Comparison of ENCODE assay signal across 8 mouse cellular contexts in the genomic region with DNA sequence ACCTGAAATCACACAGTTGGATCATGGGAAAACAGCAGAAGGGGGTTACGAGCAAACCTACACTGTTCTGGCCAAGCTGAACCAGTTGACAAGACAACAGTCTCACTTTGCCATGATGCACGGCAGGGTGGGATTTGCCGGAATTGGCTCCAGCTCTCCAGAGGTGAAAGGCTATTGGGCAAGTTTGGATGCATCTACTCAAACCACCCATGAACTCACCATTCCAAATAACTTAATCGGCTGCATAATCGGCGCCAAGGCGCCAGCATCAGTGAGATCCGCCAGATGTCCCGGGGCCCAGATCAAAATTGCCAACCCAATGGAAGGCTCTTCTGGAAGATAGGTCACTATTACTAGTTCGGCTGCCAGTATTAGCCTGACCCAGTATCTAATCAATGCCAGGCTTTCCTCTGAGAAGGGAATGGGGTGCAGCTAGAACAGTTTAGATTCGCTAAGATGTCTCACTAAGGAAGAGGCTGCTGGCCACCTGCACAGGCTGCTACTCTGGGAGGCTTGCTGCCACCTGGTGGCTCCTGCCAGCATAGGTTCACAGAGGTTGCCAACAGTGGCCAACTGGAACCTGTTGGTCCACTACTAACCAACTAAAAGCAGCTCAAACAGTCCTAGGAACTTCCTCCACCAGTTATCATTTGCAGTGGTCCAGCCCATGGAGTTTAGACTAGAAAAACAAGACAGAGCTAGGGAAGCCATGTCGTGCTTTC. TPM values are rescaled to one million over a fixed set of nuclear protein-coding genes. Genes with fewer than 3 reads are reported as not detected.
DNase-seq lines count a peak whose midpoint lies in the region; ATAC-seq and TF ChIP-seq lines count a peak whose summit lies in the region.

No protein-coding gene starts in this region.

- TF ChIP-seq CTCF in cortical plate, adult 2 months (IDR thresholded peaks at IDR 0.05; ENCODE audit: extremely low read depth, insufficient read depth, low read length), result peak; percentile 77

- H3K9ac ChIP-seq in hindbrain, embryonic 12.5 days, result no peak overlapping the region

- no peaks in the 10 kb centered on the region for H3K4me1 ChIP-seq in hindbrain, embryonic 10.5 days (replicated peaks)
- no peaks in the 10 kb centered on the region for H3K4me1 ChIP-seq in hindbrain, embryonic 12.5 days
- H3K4me1 ChIP-seq in cortical plate, adult 2 months (ENCODE audit: control insufficient read depth, insufficient read depth, low read length), result peaks cover 4% of the 10 kb centered on the region

- H3K9me3 ChIP-seq in hindbrain, embryonic 10.5 days, result 0 out of 2 replicates have a peak, but pooled peaks cover 3% of the 10 kb centered on the region
- 0 out of 2 replicates have a peak, but pooled peaks cover 6% of the 10 kb centered on the region for H3K9me3 ChIP-seq in hindbrain, embryonic 12.5 days (replicated peaks)

- 77% methylated on average over 12 of the region's 12 CpGs for WGBS in hindbrain, embryonic 10.5 days
- 70% methylated on average over 12 of the region's 12 CpGs for WGBS in hindbrain, embryonic 12.5 days

- no peak overlapping the region for H3K4me2 ChIP-seq in hindbrain, embryonic 12.5 days (replicated peaks)

- peak; percentile 68 for DNase-seq in hindbrain, embryonic 10.5 days (ENCODE audit: low spot score)
- peak; percentile 54 to 64 for DNase-seq in adrenal gland, adult 18-20 months (ENCODE audit: low spot score in 2 of 2)
- DNase-seq in heart, postnatal 25 days (ENCODE audit: low spot score), result peak; percentile 30
- peak; percentile 38 to 68 for DNase-seq in layer of hippocampus, postnatal 25 days (ENCODE audit: extremely low spot score in 1 of 2, low spot score in 1 of 2)
- peak; percentile 85 for DNase-seq in splenic B cell, adult 2 months (ENCODE audit: low read depth, low spot score)

- H3K27ac ChIP-seq in hindbrain, embryonic 10.5 days, result no peak overlapping the region
- no peak overlapping the region for H3K27ac ChIP-seq in hindbrain, embryonic 12.5 days
- no peak overlapping the region for H3K27ac ChIP-seq in cortical plate, adult 2 months (ENCODE audit: insufficient read depth, low read length)

- no peaks in the 10 kb centered on the region for H3K36me3 ChIP-seq in hindbrain, embryonic 10.5 days
- no peaks in the 10 kb centered on the region for H3K36me3 ChIP-seq in hindbrain, embryonic 12.5 days
- peaks cover 5% of the 10 kb centered on the region; the same call in 1 of the 2 replicates for H3K36me3 ChIP-seq in splenic B cell, adult 2 months (ENCODE audit: control insufficient read depth, insufficient read depth, low read length, poor library complexity, severe bottlenecking)

- intact Hi-C loops in heart, postnatal 25 days (cut with DNase I), result loop anchor here (1.0 to 2.0 kb wide), 2 partner anchors 18 to 47 kb away; no protein-coding TSS in a partner anchor

- no peak for ATAC-seq in hindbrain, embryonic 12.5 days (ENCODE audit: low FRiP score)
- ATAC-seq in megakaryocyte progenitor cell, adult 5-6 weeks (replicated peaks; ENCODE audit: poor library complexity), result peak; percentile 97

- no peaks in the 10 kb centered on the region for H3K27me3 ChIP-seq in hindbrain, embryonic 10.5 days (ENCODE audit: insufficient read depth, poor library complexity, severe bottlenecking)
- no peaks in the 10 kb centered on the region for H3K27me3 ChIP-seq in hindbrain, embryonic 12.5 days
- no peaks in the 10 kb centered on the region for H3K27me3 ChIP-seq in splenic B cell, adult 2 months (ENCODE audit: control insufficient read depth, insufficient read depth, low read length, poor library complexity, severe bottlenecking)

- no peak overlapping the region for H3K4me3 ChIP-seq in hindbrain, embryonic 10.5 days
- H3K4me3 ChIP-seq in hindbrain, embryonic 12.5 days, result no peak overlapping the region
- H3K4me3 ChIP-seq in cortical plate, adult 2 months (ENCODE audit: insufficient read depth, low read length), result no peak overlapping the region

- no peak for TF ChIP-seq POLR2A in cortical plate, adult 2 months (IDR thresholded peaks at IDR 0.05; ENCODE audit: extremely low read depth, insufficient read depth, low read length)

RNA-seq across cellular contexts. Expression of a gene that starts 19.9 kb away (rescaled TPM):
- 2.3 and 3.6 TPM in 2 replicates for polyA plus RNA-seq in hindbrain, embryonic 10.5 days (2016; fragmentation: Nextera tagmentation; extraction: Ambion mirVana)
- polyA plus RNA-seq in hindbrain, embryonic 12.5 days (2016; fragmentation: Nextera tagmentation; extraction: Ambion mirVana), result 2.3 and 2.8 TPM in 2 replicates
- total RNA-seq in adrenal gland, adult 18-20 months (2021), result 1 to 10 TPM; 2.9 to 5.0 TPM
- 6.2 and 7.0 TPM in 2 replicates for polyA plus RNA-seq in cortical plate, adult 2 months (2012; rRNA removed)
- 1 to 10 TPM; 3.1 to 3.8 TPM for total RNA-seq in heart, postnatal 25 days (2021)
- total RNA-seq in layer of hippocampus, postnatal 25 days (2021), result 1 to 10 TPM; 2.8 to 3.3 TPM
- total RNA-seq in megakaryocyte progenitor cell, adult 5-6 weeks (2015), result 7.0 and 11.0 TPM in 2 replicates
- total RNA-seq in megakaryocyte progenitor cell, adult 5-6 weeks (2017), result 23.0 and 30.6 TPM in 2 replicates

Comparison
In these comparisons a context has a peak if more than half of its experiments do, and no peak if none do; other contexts are left out.
1. DNase-seq: peak in every context shown above with its lines; median percentile 85 in splenic B cell, adult 2 months; 68 in hindbrain, embryonic 10.5 days; 59 in adrenal gland, adult 18-20 months; 53 in layer of hippocampus, postnatal 25 days; 30 in heart, postnatal 25 days.